Mouse (Mus musculus) pancreas, adult 10 weeks (tissue): Measurements from ENCODE around the gene Mks1. TPM values are rescaled to one million over a fixed set of nuclear protein-coding genes. Genes with fewer than 3 reads are reported as not detected.

Experiments
- polyA plus RNA-seq: library from polyadenylated mRNA; stranded (reverse); fragments of 350-450 nt; fragmentation: Illumina TruSeq; extraction: RNeasy Lipid Tissue Mini Kit (QIAGEN cat#74804); gene quantifications from one replicate; pipeline ENCODE4 v1.2.3, GENCODE M21; 2015; ENCODE audit warnings: low read depth, low replicate concordance; ENCODE audit not compliant: insufficient read depth

Mks1 gene
- polyA plus RNA-seq, result 2.3 TPM

DNA sequence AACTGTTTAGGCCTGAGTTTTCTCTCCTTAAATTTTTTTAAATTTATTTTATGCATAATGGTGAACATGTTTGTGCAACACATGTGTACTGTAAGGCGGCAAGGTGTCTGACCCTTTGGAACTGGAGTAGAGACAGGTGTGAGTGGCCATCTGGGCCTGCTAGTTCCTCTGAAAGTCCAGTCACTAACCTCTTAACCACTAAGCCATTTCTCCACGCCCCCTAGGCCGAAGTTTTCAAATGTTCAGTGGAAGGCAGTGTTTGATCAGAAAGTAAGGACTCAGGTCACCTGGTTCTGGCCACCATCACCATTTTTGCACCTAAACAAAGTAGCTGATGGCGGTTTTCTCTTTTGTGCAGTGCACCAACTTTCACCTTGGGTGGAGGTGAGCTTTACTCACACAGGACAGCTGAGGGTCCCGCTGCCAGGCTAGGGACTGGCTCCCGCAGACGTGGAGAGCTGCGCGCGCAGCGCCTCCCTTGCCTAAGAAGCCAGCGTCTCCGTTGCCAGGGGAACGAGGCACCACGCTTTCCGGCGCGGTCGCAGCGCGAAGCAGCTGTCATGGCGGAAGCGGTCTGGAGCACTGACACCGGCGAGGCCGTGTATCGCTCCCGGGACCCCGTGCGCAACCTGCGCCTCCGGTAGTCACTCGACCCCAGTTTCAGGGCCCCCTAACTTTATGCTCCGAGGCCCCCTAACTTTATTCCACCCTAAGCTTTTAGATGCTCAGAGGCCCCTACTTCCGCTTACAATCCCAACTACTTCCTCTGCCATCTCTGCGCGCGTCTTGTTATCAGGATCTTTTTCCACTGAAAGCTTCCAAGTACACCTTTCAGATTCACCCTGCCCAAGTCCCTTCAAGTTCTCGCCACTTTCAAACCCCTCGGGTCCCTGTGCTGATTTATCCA, at the start of gene Mks1:
Gene Mks1 (plus strand): TSS at position 526 of the 907 bp plus-strand sequence.

DNA sequence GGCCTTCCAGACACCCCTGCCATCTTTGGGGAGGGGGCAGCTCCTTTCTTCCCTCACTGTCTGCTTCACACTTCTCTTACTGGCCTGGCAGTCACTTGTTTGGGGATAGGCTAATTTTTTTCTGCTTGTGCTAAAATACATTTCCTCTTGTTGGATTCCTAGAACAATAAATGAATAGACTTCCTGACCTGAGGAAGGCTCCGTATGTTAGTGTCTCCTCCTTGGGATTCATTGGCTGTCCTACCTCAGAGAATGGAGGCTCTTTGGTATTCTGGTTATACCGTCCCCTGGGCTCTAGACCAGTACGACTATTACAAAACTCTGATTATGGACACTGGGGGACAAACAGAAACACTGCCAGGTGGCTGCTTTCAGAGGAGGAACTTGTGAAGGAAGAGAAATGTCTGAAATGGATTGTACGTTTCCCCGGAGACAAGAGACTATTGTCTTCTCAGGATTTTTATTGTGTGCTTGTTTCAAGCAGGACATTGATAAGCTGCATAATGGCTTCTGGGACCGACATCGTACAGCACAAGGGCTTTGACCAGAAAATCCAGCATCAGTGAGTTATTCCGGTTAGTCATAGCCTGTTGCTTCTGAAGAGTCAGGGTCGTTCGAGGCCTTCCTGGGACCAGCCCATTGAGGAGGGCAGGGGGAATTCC, 24.6 kb upstream of the Mks1 start, which contains the start of gene Lpo:
Gene Lpo (minus strand): TSS at position 51 of the 662 bp plus-strand sequence.

DNA sequence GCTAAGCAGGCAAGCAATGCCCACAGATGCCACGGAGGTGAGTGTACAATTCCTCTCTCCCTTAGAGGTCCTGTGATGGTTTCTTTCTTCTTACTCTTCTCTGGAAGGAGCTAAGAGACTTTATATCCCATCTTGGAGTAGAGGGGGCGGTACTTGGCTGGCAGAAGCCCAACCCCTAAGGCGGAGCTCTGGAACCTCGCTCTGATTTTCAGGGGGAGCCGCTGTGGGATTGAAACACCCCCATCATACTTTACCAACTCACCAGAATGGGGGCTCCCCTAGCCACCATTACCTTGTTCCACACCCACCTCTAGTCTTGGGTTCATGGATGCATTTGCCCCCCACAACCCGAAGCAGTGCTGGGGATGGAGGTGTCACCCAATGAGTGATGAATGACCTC, 22.4 kb downstream of the Mks1 start, which contains the start of gene Epx:
Gene Epx (minus strand): TSS at position 101 of the 400 bp plus-strand sequence.

DNA sequence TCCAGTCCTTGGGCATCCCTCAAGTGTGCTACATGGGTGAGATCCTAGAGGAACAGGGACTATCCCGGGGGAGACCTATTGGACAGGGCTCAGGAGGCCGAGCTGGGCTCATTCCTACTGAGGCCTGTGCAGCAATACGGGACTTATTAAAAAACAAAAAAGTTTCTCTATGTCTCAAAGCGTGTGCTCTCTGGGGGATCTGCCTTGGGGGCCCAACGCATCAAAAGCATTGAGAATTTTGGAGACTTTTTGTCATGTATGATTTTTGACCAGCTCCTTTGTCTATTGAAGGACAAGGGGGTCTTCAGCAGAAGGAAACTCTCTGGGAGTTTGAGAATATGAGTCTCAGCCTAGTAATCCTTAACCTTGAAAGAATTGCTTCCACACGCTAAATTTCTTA, 39.2 kb downstream of the Mks1 start, which contains the start of gene Olfr462:
Gene Olfr462 (minus strand): TSS at position 101 of the 400 bp plus-strand sequence.

DNA sequence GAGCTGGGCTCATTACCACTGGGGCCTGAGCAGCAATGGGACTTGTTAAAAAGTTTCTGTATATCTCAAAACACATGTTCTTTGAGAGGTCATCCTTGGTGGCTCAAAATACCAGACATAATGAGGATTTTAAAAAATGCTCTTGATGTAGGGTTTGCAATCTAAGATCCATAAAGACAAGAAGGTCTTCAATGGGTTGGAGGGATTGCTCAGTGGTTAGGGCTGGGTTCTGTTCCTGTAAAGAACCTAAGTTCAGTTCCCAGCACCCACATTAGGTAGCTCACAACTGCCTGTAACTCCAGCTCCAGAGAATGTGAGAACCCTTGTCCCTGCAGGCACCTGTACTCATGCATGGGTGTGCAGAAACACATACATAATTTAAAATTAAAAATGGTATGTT, 44.3 kb downstream of the Mks1 start, which contains the start of gene Olfr463:
Gene Olfr463 (minus strand): TSS at position 101 of the 400 bp plus-strand sequence.

Other genes with a start within 250 kb of the Mks1 start
- not detected for gene Hsf5, start 236.1 kb upstream of the Mks1 start, polyA plus RNA-seq
- gene Rnf43, start 190.5 kb upstream of the Mks1 start, polyA plus RNA-seq, result 2.4 TPM
- gene Supt4a, start 115.7 kb upstream of the Mks1 start, polyA plus RNA-seq, result 15.9 TPM
- gene Tspoap1, start 92.7 kb upstream of the Mks1 start, polyA plus RNA-seq, result 2.9 TPM
- gene Mpo, start 59.6 kb upstream of the Mks1 start, polyA plus RNA-seq, result not detected
- not detected for gene Lpo, start 24.9 kb upstream of the Mks1 start, polyA plus RNA-seq
- gene Epx, start 22.3 kb downstream of the Mks1 start, polyA plus RNA-seq, result not detected
- gene Olfr462, start 39.1 kb downstream of the Mks1 start, polyA plus RNA-seq, result not detected
- gene Olfr463, start 44.2 kb downstream of the Mks1 start, polyA plus RNA-seq, result not detected
- not detected for gene Olfr464, start 67.8 kb downstream of the Mks1 start, polyA plus RNA-seq
- 32.0 TPM for gene Dynll2, start 134.3 kb downstream of the Mks1 start, polyA plus RNA-seq
- 39.8 TPM for gene Srsf1, start 194.2 kb downstream of the Mks1 start, polyA plus RNA-seq
- gene Vezf1, start 215.1 kb downstream of the Mks1 start, polyA plus RNA-seq, result 9.6 TPM
- 15.8 TPM for gene Cuedc1, start 244.8 kb downstream of the Mks1 start, polyA plus RNA-seq